Mouse (Mus musculus) lung, adult 18-20 months (tissue): ENCODE results near the gene Vmn1r230.

Experiments used
- DNase-seq, 2 experiments: peaks; one replicate each; pipeline ENCODE4 v3.0.0; 2022; ENCODE audit warnings: mixed read lengths in 2 of 2

Gene Vmn1r230

GRCm38 (mm10) chr17:20840144-20840543 lies at the start of gene Vmn1r230:
Gene Vmn1r230, plus strand, starts transcription at chr17:20840444.
- no peak for DNase-seq

GRCm38 (mm10) chr17:20811255-20811654 lies 29.0 kb upstream of the Vmn1r230 start, which contains the start of gene Vmn1r229:
Gene Vmn1r229, plus strand, starts transcription at chr17:20811555.
- DNase-seq = no peak
